Mouse (Mus musculus) embryonic facial prominence, embryonic 14.5 days (tissue): Measurements from ENCODE around the gene Renbp. TPM values are rescaled to one million over a fixed set of nuclear protein-coding genes. Genes with fewer than 3 reads are reported as not detected.

ENCODE experiments used
- ATAC-seq: fragments of 200-750 bp; cut with Nextera tagmentation; 2 replicates; pipeline ENCODE4 v1.8.0; 2017; ENCODE audit warnings: low read depth, moderate number of reproducible peaks, moderate TSS enrichment
- DNase-seq: peaks from one replicate; pipeline ENCODE4 v3.0.0-alpha.2; 2015; ENCODE audit warnings: low spot score
- H3K27ac ChIP-seq: fragments of 300-500 bp; sonication (generic); replicated peaks from 2 replicates; pipeline ENCODE4 v1.5.1; 2014; ENCODE audit warnings: low read depth, mild to moderate bottlenecking, low read length, moderate library complexity
- H3K27me3 ChIP-seq: fragments of 300-500 bp; sonication (generic); replicated peaks from 2 replicates; pipeline ENCODE4 v1.6.1; 2014; ENCODE audit warnings: low read length; ENCODE audit not compliant: control insufficient read depth, insufficient read depth
- H3K36me3 ChIP-seq: fragments of 300-500 bp; sonication (generic); 2 replicates; pipeline ENCODE4 v1.6.1; 2014; ENCODE audit warnings: low read length, mixed read lengths; ENCODE audit not compliant: control insufficient read depth, insufficient read depth
- H3K4me1 ChIP-seq: fragments of 300-500 bp; sonication (generic); 2 replicates; pipeline ENCODE4 v1.6.1; 2014; ENCODE audit warnings: antibody characterized with exemption, low read length; ENCODE audit not compliant: control insufficient read depth, insufficient read depth
- H3K4me2 ChIP-seq: fragments of 300-500 bp; sonication (generic); 2 replicates; pipeline ENCODE4 v1.6.1; 2014; ENCODE audit warnings: low read depth, mild to moderate bottlenecking, low read length, moderate library complexity, mixed read lengths
- H3K4me3 ChIP-seq: fragments of 300-500 bp; sonication (generic); 2 replicates; pipeline ENCODE4 v1.5.1; 2014; ENCODE audit warnings: low read depth, mild to moderate bottlenecking, low read length
- H3K9ac ChIP-seq: fragments of 300-500 bp; sonication (generic); 2 replicates; pipeline ENCODE4 v1.6.1; 2014; ENCODE audit warnings: low read depth, mild to moderate bottlenecking, low read length, moderate library complexity, mixed read lengths
- H3K9me3 ChIP-seq: fragments of 300-500 bp; sonication (generic); 2 replicates; pipeline ENCODE4 v1.6.1; 2016; ENCODE audit warnings: low read length; ENCODE audit not compliant: control insufficient read depth
- WGBS: fragments of 180-500 bp; shearing (Covaris S2); extraction: QIAGEN DNeasy Blood & Tissue Kit; methylation state at CpG from one replicate; pipeline ENCODE4 v1.1.7; 2014; 5-methylcytosine and 5-hydroxymethylcytosine counted together
- polyA plus RNA-seq: library from polyadenylated mRNA; unstranded; fragments of >200 nt; fragmentation: Nextera tagmentation; extraction: Ambion mirVana; gene quantifications from 2 replicates; pipeline ENCODE4 v1.2.1, GENCODE M21; 2014

Gene Renbp
- polyA plus RNA-seq, 1 experiment from 2014 or later, result 36.1 TPM

GRCm38 (mm10) chrX:73966248-73967176, 35.9 kb upstream of the Renbp start, which contains the start of gene Hcfc1:
Hcfc1 (minus strand) TSS chrX:73966357.
- H3K27me3 ChIP-seq, result no peaks in the 10 kb centered on the region
- 28% methylated on average over 49 of the region's 58 CpGs for WGBS
- peak within 1 kb of the TSS; percentile 65 for H3K4me3 ChIP-seq
- H3K4me2 ChIP-seq, result peak within 1 kb of the TSS; percentile 63
- no peaks in the 10 kb centered on the region for H3K4me1 ChIP-seq
- ATAC-seq, result peak; percentile 80
- H3K9me3 ChIP-seq, result no peaks in the 10 kb centered on the region
- H3K27ac ChIP-seq, result peak within 1 kb of the TSS; percentile 98
- DNase-seq, result peak; percentile 92
- H3K36me3 ChIP-seq, result no peaks in the 10 kb centered on the region
- peak within 1 kb of the TSS; percentile 82 for H3K9ac ChIP-seq

- Histone ChIP-seq H3K36me3 (peaks cover 9% of the 10 kb centered on the region; the same call in 1 of the 2 replicates), H3K4me1 (no peaks in the 10 kb centered on the region), H3K9ac (peak overlapping the region; percentile 82), H3K4me3 (peak overlapping the region; percentile 65), H3K27ac (peak overlapping the region; percentile 98), H3K9me3 (no peaks in the 10 kb centered on the region), H3K27me3 (no peaks in the 10 kb centered on the region), H3K4me2 (peak overlapping the region; percentile 63)
- ATAC-seq (no peak), DNase-seq (peak; percentile 51)
- 17% methylated on average over 20 of the region's 20 CpGs for WGBS
Observed at GRCm38 (mm10) chrX:73965307-73965706, 34.7 kb upstream of the Renbp start.

- H3K27ac ChIP-seq, result no peak overlapping the region
- no peaks in the 10 kb centered on the region for H3K9me3 ChIP-seq
- WGBS, result 40% methylated on average over 1 of the region's 3 CpGs
- H3K9ac ChIP-seq, result peak overlapping the region; percentile 82
- H3K4me3 ChIP-seq, result peak overlapping the region; percentile 65
- peaks cover 13% of the 10 kb centered on the region; the same call in 1 of the 2 replicates for H3K36me3 ChIP-seq
- DNase-seq, result no peak
- no peaks in the 10 kb centered on the region for H3K27me3 ChIP-seq
- no peaks in the 10 kb centered on the region for H3K4me1 ChIP-seq
- peak overlapping the region; percentile 63 for H3K4me2 ChIP-seq
- ATAC-seq, result no peak
Observed at GRCm38 (mm10) chrX:73964363-73964762, 33.7 kb upstream of the Renbp start.

GRCm38 (mm10) chrX:73954988-73955387, 24.3 kb upstream of the Renbp start:
- H3K4me2 ChIP-seq, result no peak overlapping the region
- H3K27ac ChIP-seq, result no peak overlapping the region
- no peak overlapping the region for H3K4me3 ChIP-seq
- no peak overlapping the region for H3K9ac ChIP-seq
- DNase-seq, result peak; percentile 14
- ATAC-seq, result 0 out of 2 replicates have a peak, but pooled peaks have one; percentile 18
- H3K27me3 ChIP-seq, result no peaks in the 10 kb centered on the region
- peaks cover 93% of the 10 kb centered on the region for H3K36me3 ChIP-seq
- WGBS, result 93% methylated on average over 6 of the region's 6 CpGs
- no peaks in the 10 kb centered on the region for H3K9me3 ChIP-seq
- H3K4me1 ChIP-seq, result no peaks in the 10 kb centered on the region

- Histone ChIP-seq H3K4me2 (no peak overlapping the region), H3K27me3 (no peaks in the 10 kb centered on the region), H3K4me1 (no peaks in the 10 kb centered on the region), H3K36me3 (peaks cover 94% of the 10 kb centered on the region), H3K9ac (no peak overlapping the region), H3K9me3 (no peaks in the 10 kb centered on the region), H3K27ac (no peak overlapping the region), H3K4me3 (no peak overlapping the region)
- DNase-seq, result no peak
- WGBS, result 87% methylated on average over 5 of the region's 5 CpGs
- no peak for ATAC-seq
Observed at GRCm38 (mm10) chrX:73952603-73953002, 22.0 kb upstream of the Renbp start.

GRCm38 (mm10) chrX:73949341-73949740, 18.7 kb upstream of the Renbp start:
- no peak overlapping the region for H3K4me2 ChIP-seq
- H3K36me3 ChIP-seq, result peaks cover 96% of the 10 kb centered on the region
- H3K27me3 ChIP-seq, result no peaks in the 10 kb centered on the region
- H3K4me1 ChIP-seq, result no peaks in the 10 kb centered on the region
- ATAC-seq (no peak), DNase-seq (no peak)
- no peaks in the 10 kb centered on the region for H3K9me3 ChIP-seq
- H3K4me3 ChIP-seq, result no peak overlapping the region
- 91% methylated on average over 10 of the region's 10 CpGs for WGBS
- no peak overlapping the region for H3K9ac ChIP-seq
- H3K27ac ChIP-seq, result no peak overlapping the region

GRCm38 (mm10) chrX:73948647-73949046, 18.0 kb upstream of the Renbp start:
- Histone ChIP-seq H3K9ac (no peak overlapping the region), H3K9me3 (no peaks in the 10 kb centered on the region), H3K4me3 (no peak overlapping the region), H3K27ac (no peak overlapping the region), H3K4me2 (no peak overlapping the region), H3K36me3 (peaks cover 94% of the 10 kb centered on the region), H3K27me3 (no peaks in the 10 kb centered on the region), H3K4me1 (no peaks in the 10 kb centered on the region)
- 24% methylated on average over 4 of the region's 4 CpGs for WGBS
- ATAC-seq, result peak; percentile 35; the same call in 1 of the 2 replicates
- peak; percentile 55 for DNase-seq

GRCm38 (mm10) chrX:73946896-73947295, 16.2 kb upstream of the Renbp start:
- H3K27ac ChIP-seq, result no peak overlapping the region
- no peaks in the 10 kb centered on the region for H3K27me3 ChIP-seq
- H3K4me2 ChIP-seq, result no peak overlapping the region
- no peaks in the 10 kb centered on the region for H3K4me1 ChIP-seq
- H3K9ac ChIP-seq, result no peak overlapping the region
- DNase-seq (no peak), ATAC-seq (no peak)
- 97% methylated on average over 6 of the region's 6 CpGs for WGBS
- no peak overlapping the region for H3K4me3 ChIP-seq
- H3K36me3 ChIP-seq, result peaks cover 87% of the 10 kb centered on the region
- no peaks in the 10 kb centered on the region for H3K9me3 ChIP-seq
